Mouse (Mus musculus) testis, adult 2 months (tissue): ENCODE results near the gene Mast3. TPM values are rescaled to one million over a fixed set of nuclear protein-coding genes. Genes with fewer than 3 reads are reported as not detected.
A peak's percentile ranks its signal among the peaks of the same experiment; 100 is the strongest.

Experiments
- H3K27ac ChIP-seq: fragments of 200-500 bp; 2 replicates; pipeline ENCODE4 v1.5.1; 2012; ENCODE audit warnings: low read depth, low read length; ENCODE audit not compliant: control insufficient read depth, insufficient read depth
- H3K27me3 ChIP-seq: fragments of 200-500 bp; 2 replicates; pipeline ENCODE4 v1.6.1; 2012; ENCODE audit warnings: mild to moderate bottlenecking, low read length, moderate library complexity; ENCODE audit not compliant: control insufficient read depth, insufficient read depth
- H3K36me3 ChIP-seq: fragments of 200-500 bp; 2 replicates; pipeline ENCODE4 v1.6.1; 2012; ENCODE audit warnings: mild to moderate bottlenecking, low read length; ENCODE audit not compliant: control insufficient read depth, insufficient read depth
- H3K4me1 ChIP-seq: fragments of 200-500 bp; 2 replicates; pipeline ENCODE4 v1.6.1; 2012; ENCODE audit warnings: low read length; ENCODE audit not compliant: control insufficient read depth, insufficient read depth
- H3K4me3 ChIP-seq: fragments of 200-500 bp; 2 replicates; pipeline ENCODE4 v1.5.1; 2012; ENCODE audit warnings: low read depth, mild to moderate bottlenecking, low read length, moderate library complexity, mixed read lengths; ENCODE audit not compliant: control insufficient read depth
- CTCF ChIP-seq: fragments of 200-500 bp; IDR thresholded peaks from 2 replicates; pipeline ENCODE4 v1.5.1; 2012; ENCODE audit warnings: low read depth, mild to moderate bottlenecking, inconsistent platforms, low read length, moderate library complexity; ENCODE audit not compliant: control insufficient read depth, insufficient read depth, insufficient replicate concordance
- POLR2A ChIP-seq: fragments of 200-500 bp; IDR thresholded peaks from 2 replicates; pipeline ENCODE4 v1.6.1; 2012; ENCODE audit warnings: low read depth, mild to moderate bottlenecking, inconsistent platforms, low read length, moderate library complexity; ENCODE audit not compliant: control insufficient read depth
- polyA plus RNA-seq: library from polyadenylated mRNA; depleted of rRNA; stranded (reverse); fragments of >200 nt; gene quantifications from 2 replicates; pipeline ENCODE4 v1.2.3, GENCODE M21; 2012

Gene Mast3
- polyA plus RNA-seq, 1 experiment: 11.0 TPM

- no peak overlapping the region for H3K27ac ChIP-seq
- H3K4me3 ChIP-seq: peak overlapping the region; percentile 47
- H3K36me3 ChIP-seq: no peaks in the 10 kb centered on the region
- H3K27me3 ChIP-seq: no peaks in the 10 kb centered on the region; the same call in 1 of the 2 replicates
- peaks cover 17% of the 10 kb centered on the region for H3K4me1 ChIP-seq
- TF ChIP-seq CTCF: no peak
- no peak for TF ChIP-seq POLR2A
These were observed 60.9 kb downstream of the Mast3 start for GRCm38 (mm10) chr8:70743656-70744590.

- Histone ChIP-seq H3K27me3 (no peaks in the 10 kb centered on the region; the same call in 1 of the 2 replicates), H3K4me3 (no peak overlapping the region), H3K36me3 (no peaks in the 10 kb centered on the region), H3K4me1 (peaks cover 17% of the 10 kb centered on the region), H3K27ac (no peak overlapping the region)
- TF ChIP-seq POLR2A: no peak
- TF ChIP-seq CTCF: no peak
These were observed 61.7 kb downstream of the Mast3 start for GRCm38 (mm10) chr8:70742981-70743655.

- H3K27me3 ChIP-seq: no peaks in the 10 kb centered on the region; the same call in 1 of the 2 replicates
- no peak overlapping the region for H3K27ac ChIP-seq
- peaks cover 17% of the 10 kb centered on the region for H3K4me1 ChIP-seq
- no peaks in the 10 kb centered on the region for H3K36me3 ChIP-seq
- TF ChIP-seq POLR2A: no peak
- TF ChIP-seq CTCF: no peak
- no peak overlapping the region for H3K4me3 ChIP-seq
These were observed 62.7 kb downstream of the Mast3 start for GRCm38 (mm10) chr8:70742176-70742575.

GRCm38 (mm10) chr8:70741661-70742060, 63.2 kb downstream of the Mast3 start:
- H3K36me3 ChIP-seq: no peaks in the 10 kb centered on the region
- no peak for TF ChIP-seq POLR2A
- no peak for TF ChIP-seq CTCF
- no peak overlapping the region for H3K27ac ChIP-seq
- H3K4me1 ChIP-seq: peaks cover 17% of the 10 kb centered on the region
- no peak overlapping the region for H3K4me3 ChIP-seq
- H3K27me3 ChIP-seq: no peaks in the 10 kb centered on the region; the same call in 1 of the 2 replicates

GRCm38 (mm10) chr8:70738211-70738610, 66.6 kb downstream of the Mast3 start:
- no peaks in the 10 kb centered on the region for H3K36me3 ChIP-seq
- H3K4me1 ChIP-seq: no peaks in the 10 kb centered on the region; the same call in 1 of the 2 replicates
- H3K27ac ChIP-seq: no peak overlapping the region
- no peak overlapping the region for H3K4me3 ChIP-seq
- no peak for TF ChIP-seq CTCF
- H3K27me3 ChIP-seq: no peaks in the 10 kb centered on the region

GRCm38 (mm10) chr8:70737705-70738104, 67.1 kb downstream of the Mast3 start:
- Histone ChIP-seq H3K36me3 (no peaks in the 10 kb centered on the region), H3K4me1 (no peaks in the 10 kb centered on the region; the same call in 1 of the 2 replicates), H3K4me3 (no peak overlapping the region), H3K27ac (no peak overlapping the region), H3K27me3 (no peaks in the 10 kb centered on the region)
- no peak for TF ChIP-seq CTCF
- no peak for TF ChIP-seq POLR2A

- H3K27ac ChIP-seq: no peak overlapping the region
- H3K36me3 ChIP-seq: no peaks in the 10 kb centered on the region
- no peak for TF ChIP-seq POLR2A
- TF ChIP-seq CTCF: no peak
- peaks cover 7% of the 10 kb centered on the region for H3K4me1 ChIP-seq
- no peaks in the 10 kb centered on the region for H3K27me3 ChIP-seq
- no peak overlapping the region for H3K4me3 ChIP-seq
These were observed 73.9 kb downstream of the Mast3 start for GRCm38 (mm10) chr8:70730956-70731355.
